Mouse (Mus musculus): ENCODE data around the gene Gkap1. TPM values are rescaled to one million over a fixed set of nuclear protein-coding genes. Genes with fewer than 3 reads are reported as not detected.

Gene Gkap1
- total and polyA plus RNA-seq, 3 experiments, result 26.7 to 34.1 TPM; not detected in 1

- Histone ChIP-seq H3K9ac (ENCODE audit: control insufficient read depth, low read depth, low read length, poor library complexity, severe bottlenecking) (no peak overlapping the region), H3K4me1 (ENCODE audit: control insufficient read depth in 1 of 2, insufficient read depth in 2 of 2, low read length in 2 of 2) (no peaks in the 10 kb centered on the region), H3K9me3 (replicated peaks; ENCODE audit: insufficient read depth, low read length) (no peaks in the 10 kb centered on the region), H3K36me3 (ENCODE audit: control insufficient read depth in 1 of 2, insufficient read depth in 2 of 2, low read length in 2 of 2) (peaks cover 0 to 32% of the 10 kb centered on the region in 2 experiments; a peak in 3 of 4 replicates), H3K27me3 (ENCODE audit: control insufficient read depth in 1 of 2, insufficient read depth in 2 of 2, low read length in 2 of 2) (no peaks in the 10 kb centered on the region), H3K79me2 (ENCODE audit: control insufficient read depth, insufficient read depth, low read length, poor library complexity) (peaks cover 17% of the 10 kb centered on the region), H3K27ac (ENCODE audit: control insufficient read depth, low read depth, low read length) (no peak overlapping the region), H3K4me3 (ENCODE audit: control insufficient read depth in 1 of 2, insufficient read depth in 1 of 2, low read depth in 2 of 2, low read length in 2 of 2) (no peak overlapping the region)
- no peak for DNase-seq (ENCODE audit: low read depth, low spot score)
- TF ChIP-seq MAFK (IDR thresholded peaks at IDR 0.05; ENCODE audit: borderline replicate concordance, low read depth, low read length), result no peak
- no peak for TF ChIP-seq UBTF (IDR thresholded peaks at IDR 0.05; ENCODE audit: borderline replicate concordance, insufficient read depth, low read depth, low read length)
- no peak for TF ChIP-seq TAL1 (IDR thresholded peaks at IDR 0.05; ENCODE audit: low read length)
- TF ChIP-seq JUND (IDR thresholded peaks at IDR 0.05; ENCODE audit: low read depth, low read length), result no peak
- no peak for TF ChIP-seq CHD1 (IDR thresholded peaks at IDR 0.05; ENCODE audit: low read depth, low read length)
- no peak for TF ChIP-seq POLR2A (IDR thresholded peaks at IDR 0.05; ENCODE audit: control insufficient read depth in 1 of 2, insufficient read depth in 1 of 2, low read depth in 1 of 2, low read length in 2 of 2, poor library complexity in 1 of 2)
- TF ChIP-seq USF2 (IDR thresholded peaks at IDR 0.05; ENCODE audit: borderline replicate concordance in 1 of 2, insufficient read depth in 1 of 2, low read depth in 1 of 2, low read length in 2 of 2), result no peak
- TF ChIP-seq RAD21 (IDR thresholded peaks at IDR 0.05; ENCODE audit: low read depth, low read length), result no peak
- no peak for TF ChIP-seq MYB (IDR thresholded peaks at IDR 0.05; ENCODE audit: low read depth, low read length)
- no peak for TF ChIP-seq KAT2A (conservative IDR thresholded peaks at IDR 0.05; ENCODE audit: low read depth, low read length)
- TF ChIP-seq MYC (IDR thresholded peaks at IDR 0.05; ENCODE audit: low read depth, low read length), result no peak
- TF ChIP-seq CTCF (IDR thresholded peaks at IDR 0.05 in 2 of 3, conservative IDR thresholded peaks at IDR 0.05 in 1 of 3; ENCODE audit: control insufficient read depth in 1 of 3, insufficient read depth in 1 of 3, low read depth in 2 of 3, low read length in 3 of 3, poor library complexity in 1 of 3, severe bottlenecking in 1 of 3), result no peak
These were observed 80.6 kb downstream of the Gkap1 start for GRCm38 (mm10) chr13:58194908-58195307.

- Histone ChIP-seq H3K9ac (ENCODE audit: control insufficient read depth, low read depth, low read length, poor library complexity, severe bottlenecking) (no peak overlapping the region), H3K9me3 (replicated peaks; ENCODE audit: insufficient read depth, low read length) (no peaks in the 10 kb centered on the region), H3K4me1 (ENCODE audit: control insufficient read depth in 1 of 2, insufficient read depth in 2 of 2, low read length in 2 of 2) (no peaks in the 10 kb centered on the region), H3K27me3 (ENCODE audit: control insufficient read depth in 1 of 2, insufficient read depth in 2 of 2, low read length in 2 of 2) (no peaks in the 10 kb centered on the region), H3K27ac (ENCODE audit: control insufficient read depth, low read depth, low read length) (no peak overlapping the region), H3K79me2 (ENCODE audit: control insufficient read depth, insufficient read depth, low read length, poor library complexity) (peaks cover 5% of the 10 kb centered on the region; the same call in 1 of the 2 replicates), H3K36me3 (ENCODE audit: control insufficient read depth in 1 of 2, insufficient read depth in 2 of 2, low read length in 2 of 2) (peaks cover 0 to 31% of the 10 kb centered on the region in 2 experiments; a peak in 3 of 4 replicates), H3K4me3 (ENCODE audit: control insufficient read depth in 1 of 2, insufficient read depth in 1 of 2, low read depth in 2 of 2, low read length in 2 of 2) (no peak overlapping the region)
- no peak for DNase-seq (ENCODE audit: low read depth, low spot score)
- TF ChIP-seq NELFE (IDR thresholded peaks at IDR 0.05; ENCODE audit: low read depth, low read length), result no peak
- TF ChIP-seq MYB (IDR thresholded peaks at IDR 0.05; ENCODE audit: low read depth, low read length), result no peak
- TF ChIP-seq ZC3H11A (IDR thresholded peaks at IDR 0.05; ENCODE audit: low read depth, low read length), result no peak
- no peak for TF ChIP-seq NRF1 (IDR thresholded peaks at IDR 0.05; ENCODE audit: insufficient read depth, low read depth, low read length, poor library complexity, severe bottlenecking)
- TF ChIP-seq HCFC1 (IDR thresholded peaks at IDR 0.05; ENCODE audit: low read depth, low read length), result no peak
- TF ChIP-seq CHD2 (IDR thresholded peaks at IDR 0.05; ENCODE audit: low read length), result no peak
- no peak for TF ChIP-seq MYC (IDR thresholded peaks at IDR 0.05; ENCODE audit: low read depth, low read length)
- TF ChIP-seq USF1 (IDR thresholded peaks at IDR 0.05; ENCODE audit: low read depth, low read length), result no peak
- no peak for TF ChIP-seq GABPA (IDR thresholded peaks at IDR 0.05; ENCODE audit: low read depth, low read length)
- no peak for TF ChIP-seq ZKSCAN1 (IDR thresholded peaks at IDR 0.05; ENCODE audit: low read depth, low read length)
These were observed 82.3 kb downstream of the Gkap1 start for GRCm38 (mm10) chr13:58193221-58193620.
